Mouse (Mus musculus) G1E (cell line): ENCODE results near the gene Gm49380. TPM values are rescaled to one million over a fixed set of nuclear protein-coding genes. Genes with fewer than 3 reads are reported as not detected.

Experiments used
- ATAC-seq: 2 replicates; pipeline ENCODE4 v1.8.0; 2016; ENCODE audit warnings: mild to moderate bottlenecking; ENCODE audit not compliant: insufficient number of reproducible peaks, poor library complexity, low FRiP score, severe bottlenecking; ENCODE audit errors: extremely low read depth
- DNase-seq: peaks from one replicate; pipeline ENCODE4 v3.0.0; 2012; ENCODE audit warnings: low spot score
- H3K27me3 ChIP-seq: 2 replicates; pipeline ENCODE4 v1.6.1; 2012; ENCODE audit warnings: mild to moderate bottlenecking, low read length, inconsistent platforms; ENCODE audit not compliant: insufficient read depth
- H3K36me3 ChIP-seq: replicated peaks from 2 replicates; pipeline ENCODE3; 2012; ENCODE audit warnings: mild to moderate bottlenecking, inconsistent platforms
- H3K4me1 ChIP-seq: 2 replicates; pipeline ENCODE4 v1.6.1; 2012; ENCODE audit warnings: low read depth, low read length, inconsistent platforms, mixed read lengths; ENCODE audit not compliant: insufficient read depth
- H3K4me3 ChIP-seq: 2 replicates; pipeline ENCODE4 v1.5.1; 2012; ENCODE audit warnings: low read depth, mild to moderate bottlenecking, inconsistent platforms, low read length, moderate library complexity, mixed read lengths
- H3K9me3 ChIP-seq: replicated peaks from 2 replicates; pipeline ENCODE4 v1.6.1; 2012; ENCODE audit warnings: inconsistent platforms
- CTCF ChIP-seq: IDR thresholded peaks from 2 replicates; pipeline ENCODE4 v1.5.1; 2012; ENCODE audit warnings: low read depth, low read length, inconsistent platforms, mixed read lengths
- GATA1 ChIP-seq: IDR thresholded peaks from 2 replicates; pipeline ENCODE4 v1.6.1; 2012; ENCODE audit warnings: borderline replicate concordance, low read length, inconsistent platforms, mixed read lengths
- GATA2 ChIP-seq: IDR thresholded peaks from 2 replicates; pipeline ENCODE4 v1.6.1; 2012; ENCODE audit warnings: low read depth, low read length, inconsistent platforms, borderline replicate concordance
- POLR2AphosphoS5 ChIP-seq: IDR thresholded peaks from 2 replicates; pipeline ENCODE4 v1.6.1; 2012; ENCODE audit warnings: low read depth, low read length, inconsistent platforms; ENCODE audit not compliant: insufficient replicate concordance
- TAL1 ChIP-seq: conservative IDR thresholded peaks from 2 replicates; pipeline ENCODE4 v1.6.1; 2012; ENCODE audit warnings: low read depth, low read length, inconsistent platforms, mixed read lengths
- polyA plus RNA-seq: library from polyadenylated mRNA; stranded (reverse); fragments of >175 nt; gene quantifications from 2 replicates; pipeline ENCODE4 v1.2.3, GENCODE M21; 2012
- total RNA-seq, 2 experiments: library from RNA; stranded (forward) in 1 of 2; stranded (reverse) in 1 of 2; fragments of 200-1000 nt in 1 of 2; fragments of >200 nt in 1 of 2; fragmentation: Nextera tagmentation in 1 of 2; gene quantifications; 2 replicates each; pipeline ENCODE4 v1.2.3; 2014 to 2017

Gene Gm49380
- total and polyA plus RNA-seq, 3 experiments, result 0.27 TPM; not detected in 2

DNA sequence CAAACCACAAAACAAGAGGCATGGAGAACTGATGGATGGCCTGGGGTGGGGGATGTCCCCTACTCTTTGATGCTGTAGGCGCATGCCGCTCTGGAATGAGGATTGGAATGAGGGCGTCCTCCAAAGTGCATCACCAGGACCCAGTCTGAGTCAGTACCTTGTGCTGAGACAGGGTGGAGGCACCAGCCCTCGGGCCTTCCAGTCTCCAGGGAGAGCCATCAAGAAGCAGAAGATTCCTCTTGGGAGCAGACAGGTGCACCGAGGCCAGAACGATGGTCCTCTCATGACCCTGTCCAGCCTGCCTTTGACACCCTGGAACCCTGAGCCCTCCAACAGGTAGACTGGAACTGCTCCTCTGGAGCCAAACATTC is 45.4 kb downstream of the Gm49380 start:
- H3K36me3 ChIP-seq, result no peaks in the 10 kb centered on the region
- H3K4me1 ChIP-seq, result peaks cover 39% of the 10 kb centered on the region
- H3K27me3 ChIP-seq, result peaks cover 23% of the 10 kb centered on the region
- H3K9me3 ChIP-seq, result no peaks in the 10 kb centered on the region
- peak overlapping the region; percentile 3; the same call in 1 of the 2 replicates for H3K4me3 ChIP-seq
- TF ChIP-seq GATA1 (no peak), GATA2 (no peak), TAL1 (no peak), POLR2AphosphoS5 (no peak), CTCF (no peak)
- ATAC-seq, result no peak
- DNase-seq, result no peak

DNA sequence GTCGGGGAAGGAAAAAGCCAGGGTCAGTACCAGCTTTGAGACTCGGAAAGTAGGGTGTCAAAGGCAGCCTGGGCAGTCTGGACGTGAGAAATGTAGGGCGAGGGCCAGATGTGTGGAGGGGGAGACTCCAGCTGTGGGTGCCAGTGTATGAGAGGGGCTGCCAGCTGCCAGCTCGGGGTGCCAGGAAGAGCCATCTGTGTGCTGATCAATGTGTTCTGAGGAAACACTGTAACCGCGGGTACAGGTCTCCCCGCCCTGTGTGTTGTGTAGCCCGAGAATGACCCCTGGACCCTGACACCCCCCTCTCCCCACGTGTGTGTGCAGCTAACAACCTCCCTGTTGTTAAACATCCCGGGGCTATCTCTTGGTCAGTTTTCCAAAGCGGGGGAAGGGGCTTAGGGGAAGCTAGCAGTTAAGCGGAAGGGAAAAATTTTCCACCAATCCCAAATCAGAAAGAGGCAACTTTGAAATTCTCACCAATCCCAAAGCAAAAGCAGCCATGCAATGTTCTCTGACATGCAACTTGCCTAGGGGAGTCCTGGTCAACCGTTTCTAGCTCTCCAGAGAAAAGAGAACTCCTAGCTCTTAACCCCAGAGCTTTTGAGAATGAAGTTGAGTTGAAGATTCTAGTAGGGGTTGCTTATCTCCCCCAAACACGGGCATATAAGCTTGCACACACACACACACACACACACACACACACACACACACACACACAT is 45.9 kb downstream of the Gm49380 start:
- peak; percentile 39 for DNase-seq
- Histone ChIP-seq H3K9me3 (no peaks in the 10 kb centered on the region), H3K4me1 (peaks cover 39% of the 10 kb centered on the region), H3K4me3 (peak overlapping the region; percentile 75), H3K36me3 (no peaks in the 10 kb centered on the region), H3K27me3 (peaks cover 22% of the 10 kb centered on the region)
- ATAC-seq, result no peak
- TF ChIP-seq GATA2 (no peak), CTCF (no peak)

DNA sequence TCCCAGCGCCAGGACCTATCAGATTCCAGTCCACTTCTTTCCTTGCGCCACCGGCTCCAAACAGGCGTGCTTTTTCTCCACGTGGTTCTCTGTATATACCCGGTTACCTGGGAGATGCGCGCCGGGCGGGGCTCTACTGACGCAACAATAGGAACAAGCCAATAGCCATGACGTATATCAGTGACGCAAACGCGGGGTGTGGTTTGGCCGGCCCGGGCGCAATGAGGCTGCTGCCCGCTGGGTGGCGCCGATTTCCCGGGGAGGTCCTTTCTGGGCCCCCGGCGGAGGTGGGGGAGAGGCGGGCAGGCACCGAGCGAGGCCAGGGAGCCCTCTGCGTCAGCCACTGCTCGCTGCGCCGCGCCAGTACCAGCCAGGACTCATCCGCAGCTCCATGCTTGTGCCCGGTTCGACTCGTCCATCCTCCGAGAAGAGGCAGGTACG is 46.5 kb downstream of the Gm49380 start, which contains the start of gene Usp2:
TSS of gene Usp2 (plus strand) at position 237 of the 441 bp plus-strand sequence.
- Histone ChIP-seq H3K4me1 (peaks cover 36% of the 10 kb centered on the region), H3K9me3 (no peaks in the 10 kb centered on the region), H3K36me3 (no peaks in the 10 kb centered on the region), H3K4me3 (peak within 1 kb of the TSS; percentile 75), H3K27me3 (peaks cover 16% of the 10 kb centered on the region)
- ATAC-seq (peak; percentile 97), DNase-seq (peak; percentile 91)
- no peak for TF ChIP-seq TAL1
- TF ChIP-seq GATA2, result no peak
- TF ChIP-seq GATA1, result no peak
- peak; percentile 64; the same call in 1 of the 2 replicates for TF ChIP-seq CTCF
- TF ChIP-seq POLR2AphosphoS5, result no peak

DNA sequence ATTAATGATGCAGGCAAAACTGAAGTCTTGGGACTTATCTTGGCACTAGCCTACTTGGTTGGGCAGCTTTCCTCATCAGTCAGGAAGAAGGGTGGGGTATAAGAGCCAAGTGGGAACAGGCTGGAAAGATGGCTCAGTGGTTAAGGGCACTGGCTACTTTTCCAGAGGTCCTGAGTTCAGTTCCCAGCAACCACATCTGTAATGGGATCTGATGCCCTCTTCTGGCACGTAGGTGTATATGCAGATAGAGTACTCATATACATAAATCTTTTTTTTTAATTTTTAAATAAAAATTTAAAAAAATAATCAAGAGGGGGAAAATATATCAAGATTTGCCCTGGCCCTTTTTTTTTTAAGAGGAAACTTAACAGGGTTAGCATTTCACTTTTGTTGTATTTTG is 48.1 kb downstream of the Gm49380 start:
- H3K9me3 ChIP-seq, result no peaks in the 10 kb centered on the region
- peaks cover 5% of the 10 kb centered on the region; the same call in 1 of the 2 replicates for H3K27me3 ChIP-seq
- H3K4me1 ChIP-seq, result peaks cover 24% of the 10 kb centered on the region
- H3K36me3 ChIP-seq, result no peaks in the 10 kb centered on the region
- no peak overlapping the region for H3K4me3 ChIP-seq
- no peak for TF ChIP-seq GATA1
- TF ChIP-seq GATA2, result no peak
- TF ChIP-seq CTCF, result no peak
- TF ChIP-seq TAL1, result no peak
- TF ChIP-seq POLR2AphosphoS5, result no peak
- ATAC-seq, result no peak
- no peak for DNase-seq

DNA sequence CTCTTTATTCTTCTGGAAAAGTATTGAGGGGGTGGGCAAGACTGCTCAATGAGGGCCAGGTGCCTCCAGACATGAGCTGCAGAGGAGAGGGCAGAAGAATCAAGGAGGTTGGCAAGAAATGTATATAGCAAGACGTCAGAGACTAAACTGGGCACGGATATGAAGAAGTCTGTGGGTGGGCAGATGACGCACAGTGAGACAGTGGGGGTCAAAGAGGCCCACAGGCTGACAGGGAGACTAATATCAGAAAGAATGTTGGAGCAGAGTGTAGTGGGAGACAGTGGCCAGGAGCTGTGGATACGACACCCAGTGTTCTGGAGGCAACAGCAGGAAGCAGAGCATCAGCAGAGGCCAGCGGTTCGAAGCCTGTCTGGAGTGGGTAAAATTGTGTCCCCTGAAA is 54.7 kb downstream of the Gm49380 start:
- Histone ChIP-seq H3K4me1 (no peaks in the 10 kb centered on the region), H3K27me3 (peaks cover 7% of the 10 kb centered on the region; the same call in 1 of the 2 replicates), H3K4me3 (no peak overlapping the region), H3K36me3 (no peaks in the 10 kb centered on the region), H3K9me3 (no peaks in the 10 kb centered on the region)
- ATAC-seq, result no peak
- TF ChIP-seq TAL1 (no peak), CTCF (no peak), GATA2 (no peak), GATA1 (no peak), POLR2AphosphoS5 (no peak)
- no peak for DNase-seq

DNA sequence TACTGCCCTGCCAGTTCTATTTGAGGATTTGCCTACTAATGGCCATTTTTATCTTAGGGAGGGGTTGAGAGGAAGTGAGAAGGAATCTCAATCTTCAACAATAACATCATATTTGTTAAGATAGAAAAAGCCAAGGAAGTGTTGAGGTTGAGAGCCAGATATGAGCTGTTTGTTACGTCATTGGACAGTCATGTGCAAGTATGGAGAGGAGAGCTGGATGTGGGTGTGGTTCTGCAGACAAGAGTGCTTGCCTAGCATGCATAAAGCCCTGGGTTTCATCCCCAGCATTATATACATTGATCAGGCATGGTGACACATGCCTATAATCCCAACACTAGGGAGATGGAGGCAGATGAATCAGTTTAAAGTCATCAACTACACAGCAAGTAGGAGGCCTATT is 59.4 kb downstream of the Gm49380 start:
- Histone ChIP-seq H3K4me1 (no peaks in the 10 kb centered on the region), H3K4me3 (no peak overlapping the region), H3K36me3 (no peaks in the 10 kb centered on the region), H3K27me3 (peaks cover 7% of the 10 kb centered on the region; the same call in 1 of the 2 replicates), H3K9me3 (no peaks in the 10 kb centered on the region)
- ATAC-seq (no peak), DNase-seq (no peak)
- TF ChIP-seq CTCF, result no peak
- TF ChIP-seq GATA1, result no peak
- no peak for TF ChIP-seq GATA2
- no peak for TF ChIP-seq POLR2AphosphoS5
- no peak for TF ChIP-seq TAL1

DNA sequence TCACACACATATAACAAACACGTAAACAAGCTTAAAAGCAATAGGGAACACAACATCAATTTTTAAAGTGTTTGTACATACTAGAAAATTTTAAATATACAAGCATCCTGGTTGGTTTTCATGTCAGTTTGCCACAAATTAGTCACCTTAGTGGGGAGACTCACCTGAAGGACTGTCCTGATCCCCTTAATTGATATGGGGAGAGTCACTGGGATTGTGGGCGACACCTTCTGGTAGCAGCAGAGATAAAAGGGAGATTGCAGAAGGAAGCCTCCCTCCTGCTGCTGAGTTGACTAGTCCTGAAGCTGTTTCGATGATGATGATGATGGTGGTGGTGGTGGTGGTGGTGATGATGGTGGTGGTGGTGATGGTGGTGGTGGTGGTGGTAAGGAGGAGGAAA is 60.4 kb downstream of the Gm49380 start:
- H3K27me3 ChIP-seq, result 0 out of 2 replicates have a peak, but pooled peaks cover 8% of the 10 kb centered on the region
- peaks cover 2% of the 10 kb centered on the region; the same call in 1 of the 2 replicates for H3K4me1 ChIP-seq
- no peak for TF ChIP-seq CTCF
- no peak for TF ChIP-seq GATA2
- TF ChIP-seq TAL1, result no peak
- no peak for TF ChIP-seq POLR2AphosphoS5
- no peak for TF ChIP-seq GATA1
- no peak for ATAC-seq
- DNase-seq, result no peak
- no peaks in the 10 kb centered on the region for H3K36me3 ChIP-seq
- no peak overlapping the region for H3K4me3 ChIP-seq
- no peaks in the 10 kb centered on the region for H3K9me3 ChIP-seq
